Mouse (Mus musculus) granulocyte monocyte progenitor cell, adult 5-6 weeks (primary cell): ENCODE results near the gene Scaper. TPM values are rescaled to one million over a fixed set of nuclear protein-coding genes. Genes with fewer than 3 reads are reported as not detected.

Experiments used
- ATAC-seq: replicated peaks from 2 replicates; pipeline ENCODE4 v1.8.0; 2016; ENCODE audit warnings: mild to moderate bottlenecking, moderate TSS enrichment, inconsistent platforms; ENCODE audit not compliant: poor library complexity, severe bottlenecking
- total RNA-seq, 2 experiments: library from RNA; stranded (forward) in 1 of 2; stranded (reverse) in 1 of 2; fragments of 200-712, 200-1000 nt in 1 of 2; fragments of >200 nt in 1 of 2; fragmentation: Nextera tagmentation in 1 of 2; gene quantifications; 2 replicates each; pipeline ENCODE4 v1.2.3; 2014 to 2017

Gene Scaper
- total RNA-seq, 2 experiments from 2014 or later = 5.4 to 8.0 TPM

DNA sequence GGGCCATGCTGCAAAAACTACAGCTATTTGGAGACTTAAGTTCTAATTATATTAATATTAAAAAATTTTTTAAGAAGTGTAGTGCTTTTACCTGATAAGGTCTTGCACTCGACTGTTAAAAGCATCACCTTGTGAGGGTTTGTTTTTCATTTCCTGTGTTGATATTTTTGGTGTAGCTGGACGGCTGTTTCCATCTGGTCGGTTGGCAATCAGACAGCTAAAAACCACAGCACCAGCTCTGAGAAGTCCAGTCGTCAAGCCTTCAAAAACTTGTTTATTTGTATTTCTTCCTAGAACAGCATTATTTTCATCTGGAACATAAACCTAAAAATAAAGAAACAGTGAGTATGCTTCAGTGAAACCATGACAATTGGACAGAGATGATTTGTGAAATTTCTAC is 328.2 kb downstream of the Scaper start:
- no peak for ATAC-seq

DNA sequence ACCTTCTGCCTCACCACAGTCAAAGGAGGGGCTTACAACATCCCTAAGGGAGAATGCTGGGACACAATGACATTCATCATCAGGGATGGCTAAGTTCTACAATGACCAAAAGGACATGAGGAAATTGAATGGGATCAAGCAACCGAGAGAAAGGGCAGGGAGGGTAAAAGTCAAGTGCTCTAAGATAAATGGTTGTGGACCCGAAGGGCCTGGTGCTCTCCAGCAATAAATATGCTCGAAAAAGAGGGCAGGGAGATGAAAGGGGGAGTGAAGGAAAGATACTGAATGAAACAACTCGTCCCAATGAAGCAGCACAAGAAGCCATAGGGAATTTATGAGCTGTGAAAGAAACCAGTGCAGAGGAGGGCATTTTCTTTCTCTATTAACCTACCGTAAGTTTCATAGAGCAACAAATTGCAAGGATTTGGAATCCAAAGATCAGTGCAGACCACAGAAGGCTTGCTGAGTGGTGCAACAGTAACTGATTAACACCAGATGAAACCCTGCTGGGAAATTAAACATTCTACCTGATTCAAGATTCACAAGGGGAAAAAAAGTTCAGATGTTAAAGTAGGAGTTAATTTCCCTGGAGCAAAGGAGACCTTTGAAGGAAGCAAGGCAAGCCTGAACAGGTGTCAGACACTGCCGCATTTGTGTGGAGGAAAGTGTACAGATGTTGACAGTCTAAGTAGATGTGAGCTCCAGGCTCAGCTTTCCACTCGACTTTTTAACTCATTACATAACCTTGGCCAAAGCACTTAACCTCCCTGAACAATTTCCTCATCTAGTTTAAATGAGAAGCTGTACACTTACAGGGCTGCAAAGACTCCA is 329.0 kb downstream of the Scaper start:
- no peak for ATAC-seq

DNA sequence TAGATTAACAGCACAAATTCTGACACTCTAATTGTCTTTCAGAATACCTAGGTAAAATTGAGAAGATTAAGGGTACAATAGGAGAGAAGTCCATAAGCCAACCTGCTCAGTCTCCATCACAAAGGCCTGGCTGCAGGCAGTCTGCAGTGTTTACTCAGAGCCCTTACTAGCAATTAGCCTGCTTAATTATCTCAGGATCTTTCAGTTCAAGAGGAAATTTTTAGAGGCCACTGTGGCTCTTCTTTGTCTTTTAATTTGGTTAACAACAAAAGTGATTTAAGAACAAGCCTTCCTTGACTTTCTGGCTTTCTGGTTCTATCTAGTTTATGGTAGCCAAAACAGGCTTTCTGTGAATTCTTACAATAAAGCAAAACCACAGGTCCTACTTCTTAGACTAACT is 339.3 kb downstream of the Scaper start:
- ATAC-seq = no peak

GRCm38 (mm10) chr9:55586141-55586540 is 351.8 kb downstream of the Scaper start:
- ATAC-seq = no peak

DNA sequence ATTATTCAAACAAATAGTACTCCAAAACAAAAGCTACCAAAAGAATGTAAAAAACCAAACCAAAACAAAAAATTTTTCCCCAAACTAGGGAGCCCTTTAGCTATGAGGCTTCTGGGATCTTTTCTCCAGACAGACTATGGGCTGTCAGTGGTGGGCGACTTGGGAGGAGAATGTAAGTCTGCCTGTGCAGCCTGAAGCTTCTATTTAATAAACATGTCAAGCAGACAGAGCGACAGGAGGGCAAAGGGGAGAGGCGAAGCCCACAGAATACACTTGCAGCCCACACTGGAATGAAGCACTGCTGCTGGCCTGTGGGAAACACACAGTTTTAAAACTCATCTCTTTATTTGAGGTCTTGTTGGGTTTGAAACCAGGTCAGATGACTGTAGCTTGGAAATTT is 356.5 kb downstream of the Scaper start:
- no peak for ATAC-seq

DNA sequence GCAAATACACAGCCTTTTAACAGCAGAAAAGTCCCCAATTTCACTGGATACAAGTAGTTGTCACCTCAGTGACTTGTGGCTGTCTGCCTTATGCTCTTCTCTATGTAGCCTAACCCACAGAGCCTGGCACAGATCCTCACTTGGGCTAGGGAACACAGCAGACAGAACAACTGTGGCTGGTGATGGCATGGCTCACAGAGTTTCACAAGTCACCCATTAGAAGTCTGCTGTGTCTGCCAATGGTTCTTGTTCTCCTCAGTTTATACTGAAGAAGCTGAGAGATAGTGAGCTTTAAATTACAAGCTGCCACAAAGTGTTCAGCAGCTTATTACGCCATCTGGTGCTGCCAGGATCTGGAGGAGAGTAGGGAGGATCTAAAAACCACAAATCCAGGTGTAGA is 361.3 kb downstream of the Scaper start:
- ATAC-seq = no peak

DNA sequence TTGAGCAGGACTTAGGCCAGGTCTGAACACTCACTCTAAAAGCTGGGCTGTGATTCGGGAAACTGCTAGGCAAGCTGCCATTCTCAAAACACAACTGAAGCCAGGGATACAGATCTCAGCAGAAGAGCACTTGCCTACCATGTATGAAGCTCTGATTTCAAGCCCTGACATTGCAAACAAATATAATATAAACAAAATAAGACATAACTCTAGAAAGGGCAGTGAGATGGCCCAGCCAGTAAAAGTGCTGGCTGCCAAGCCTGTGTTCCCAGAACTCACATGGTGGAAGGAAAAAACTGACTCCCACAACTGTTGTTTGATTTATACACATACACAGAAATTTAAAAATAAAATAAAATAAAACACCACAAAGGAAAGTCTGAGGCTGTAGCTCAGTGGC is 366.8 kb downstream of the Scaper start:
- no peak for ATAC-seq

DNA sequence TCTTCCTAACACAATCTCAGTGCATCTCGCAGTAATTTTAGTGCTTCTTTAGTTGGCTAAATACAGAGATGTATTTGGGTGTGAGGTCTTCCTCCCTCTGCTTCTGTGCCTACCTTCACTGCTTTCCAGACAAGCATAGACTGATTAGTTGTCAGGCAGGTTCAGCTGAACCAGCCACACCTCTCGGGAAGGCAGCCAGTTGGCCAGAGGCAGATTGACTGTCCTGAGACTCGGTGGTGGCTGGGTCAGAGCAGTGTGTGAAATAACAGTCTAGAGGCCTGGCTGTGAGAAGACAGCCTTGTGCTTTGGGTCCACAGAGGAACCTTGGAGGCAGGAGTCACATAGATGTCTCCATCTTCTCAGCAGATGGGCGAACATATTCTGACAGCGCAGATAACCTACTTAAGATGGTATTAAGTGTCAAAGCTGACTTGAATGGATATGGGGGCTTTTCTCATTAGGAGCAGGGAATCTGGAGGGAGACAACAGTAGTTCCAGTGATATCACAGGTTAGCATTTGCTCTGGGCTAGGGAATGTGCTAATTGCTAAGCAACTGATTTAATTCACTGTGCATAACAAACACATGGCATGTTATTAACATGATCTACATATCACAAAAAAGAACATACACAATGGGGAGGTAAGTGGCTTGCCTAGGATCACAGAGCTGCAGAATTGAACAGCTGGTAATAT is 369.3 kb downstream of the Scaper start:
- ATAC-seq = no peak

DNA sequence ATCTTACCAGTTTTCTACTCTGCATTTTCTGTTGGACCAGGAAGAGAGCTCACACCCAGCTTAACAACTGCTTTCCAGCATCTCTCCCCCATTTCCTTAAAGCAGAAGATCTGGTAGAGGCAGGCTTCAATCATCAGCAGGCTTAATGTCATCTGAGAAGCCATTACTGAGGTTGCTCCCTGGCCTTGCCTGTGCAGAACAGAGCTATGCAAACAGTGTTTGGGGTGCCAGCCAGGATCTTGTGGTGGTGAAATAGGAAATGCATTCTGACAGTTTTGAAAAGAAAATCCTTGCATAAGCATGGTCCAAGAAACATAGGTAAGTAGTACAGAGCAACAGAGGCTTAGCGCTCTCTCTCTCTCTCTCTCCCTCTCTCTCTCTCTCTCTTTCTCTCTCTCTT is 377.0 kb downstream of the Scaper start:
- ATAC-seq = no peak

DNA sequence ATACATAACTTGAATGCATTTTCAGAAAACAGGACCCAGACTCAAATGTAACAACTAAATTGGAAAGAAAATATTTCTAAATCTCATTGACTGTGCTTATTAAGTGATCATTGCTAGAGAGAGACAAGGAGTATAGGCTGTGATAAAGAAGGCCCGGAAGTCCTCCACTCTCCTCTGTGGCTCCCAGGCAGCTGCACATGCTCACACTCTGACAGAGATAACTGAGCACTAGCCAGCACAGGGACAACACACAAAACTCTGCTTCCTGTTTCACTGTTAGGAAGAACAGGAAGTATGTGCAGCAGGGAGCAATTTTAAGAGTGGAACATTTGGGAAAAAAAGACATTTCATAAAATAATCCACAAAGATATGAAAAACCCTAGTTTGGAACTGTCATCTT is 382.9 kb downstream of the Scaper start:
- no peak for ATAC-seq

DNA sequence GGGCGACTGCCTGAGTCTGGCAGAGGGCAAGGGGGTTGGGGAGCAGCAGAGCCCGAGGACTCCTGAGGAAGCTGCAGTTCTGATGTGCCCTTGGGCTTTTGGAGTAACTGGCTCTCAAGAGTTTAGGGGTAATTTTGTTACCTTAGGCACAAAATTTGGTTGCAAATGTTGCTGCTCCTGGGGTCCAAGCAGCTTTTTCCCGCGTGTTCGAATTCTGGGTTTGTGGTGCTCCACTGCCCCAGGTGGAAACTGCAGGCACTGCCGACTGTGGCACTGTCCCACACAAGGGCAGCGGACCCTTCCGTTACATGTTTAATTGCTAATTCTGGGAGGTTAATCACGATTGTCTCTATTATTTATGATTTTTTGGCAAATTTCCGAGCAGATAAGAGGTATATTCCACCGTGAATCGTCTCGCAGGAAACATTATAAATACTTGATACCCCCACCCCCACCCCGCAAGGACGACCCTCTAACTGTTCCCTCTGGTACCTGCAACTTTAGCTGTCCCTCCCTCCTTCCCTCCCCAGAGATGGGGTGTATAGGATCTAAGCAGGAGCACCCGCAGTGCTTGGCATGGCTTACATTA is 388.5 kb downstream of the Scaper start:
- no peak for ATAC-seq

DNA sequence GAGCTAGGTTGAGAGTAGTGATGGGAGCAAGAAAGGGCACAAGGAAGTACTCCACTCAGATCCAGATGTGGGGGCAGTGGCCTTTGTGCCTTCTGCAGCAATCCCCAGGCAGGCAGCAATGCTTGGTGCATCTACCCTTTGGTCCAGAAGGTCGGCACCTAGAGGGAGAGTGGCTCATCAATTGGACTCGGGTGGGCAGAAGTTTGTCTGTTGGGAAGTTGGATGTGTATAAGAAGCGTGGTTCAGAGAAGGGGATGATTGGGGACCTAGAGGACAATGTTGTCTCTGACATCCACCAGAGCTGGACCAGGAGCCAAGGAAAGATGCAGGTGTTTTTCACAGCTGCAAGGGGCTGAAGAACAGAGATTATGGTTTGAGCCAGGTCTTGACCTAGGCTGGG is 389.0 kb downstream of the Scaper start:
- ATAC-seq = no peak

- peak; percentile 51 for ATAC-seq
Measured at GRCm38 (mm10) chr9:55546176-55547010, 391.5 kb downstream of the Scaper start.

- ATAC-seq = no peak
Measured at GRCm38 (mm10) chr9:55545556-55546175, 392.3 kb downstream of the Scaper start.

DNA sequence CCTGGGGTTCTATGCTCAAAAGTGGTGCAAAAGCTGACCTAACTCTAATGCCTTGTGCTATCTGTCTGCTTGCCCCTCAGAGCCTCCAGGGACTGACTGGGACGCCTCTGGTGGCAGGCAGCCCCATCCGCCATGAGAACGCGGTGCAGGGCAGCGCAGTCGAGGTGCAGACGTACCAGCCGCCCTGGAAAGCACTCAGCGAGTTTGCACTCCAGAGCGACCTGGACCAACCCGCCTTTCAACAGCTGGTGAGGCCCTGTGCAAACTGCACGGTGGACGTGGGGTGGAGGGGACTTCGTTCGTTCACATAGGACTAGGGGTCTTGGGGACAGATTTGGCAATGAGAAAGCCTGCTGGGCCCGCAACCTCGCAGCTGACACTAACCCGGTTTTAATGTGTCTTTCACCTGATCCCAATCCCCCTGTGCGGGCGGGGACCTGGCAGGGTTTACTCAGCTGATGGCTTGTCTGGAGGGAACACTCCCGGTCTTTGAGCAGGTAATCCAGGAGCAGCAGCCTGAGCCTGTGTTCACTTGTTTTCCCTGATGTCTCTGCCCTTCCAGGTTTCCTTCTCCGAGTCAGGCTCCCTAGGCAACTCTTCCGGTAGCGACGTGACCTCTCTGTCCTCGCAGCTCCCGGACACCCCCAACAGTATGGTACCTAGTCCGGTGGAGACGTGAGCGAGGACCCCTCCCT is 392.9 kb downstream of the Scaper start:
- 0 out of 2 replicates have a peak, but pooled peaks have one; percentile 6 for ATAC-seq

- peak; percentile 14; the same call in 1 of the 2 replicates for ATAC-seq
Measured at GRCm38 (mm10) chr9:55543703-55544401, 394.1 kb downstream of the Scaper start.

- ATAC-seq = no peak
Measured at GRCm38 (mm10) chr9:55543336-55543702, 394.6 kb downstream of the Scaper start.

DNA sequence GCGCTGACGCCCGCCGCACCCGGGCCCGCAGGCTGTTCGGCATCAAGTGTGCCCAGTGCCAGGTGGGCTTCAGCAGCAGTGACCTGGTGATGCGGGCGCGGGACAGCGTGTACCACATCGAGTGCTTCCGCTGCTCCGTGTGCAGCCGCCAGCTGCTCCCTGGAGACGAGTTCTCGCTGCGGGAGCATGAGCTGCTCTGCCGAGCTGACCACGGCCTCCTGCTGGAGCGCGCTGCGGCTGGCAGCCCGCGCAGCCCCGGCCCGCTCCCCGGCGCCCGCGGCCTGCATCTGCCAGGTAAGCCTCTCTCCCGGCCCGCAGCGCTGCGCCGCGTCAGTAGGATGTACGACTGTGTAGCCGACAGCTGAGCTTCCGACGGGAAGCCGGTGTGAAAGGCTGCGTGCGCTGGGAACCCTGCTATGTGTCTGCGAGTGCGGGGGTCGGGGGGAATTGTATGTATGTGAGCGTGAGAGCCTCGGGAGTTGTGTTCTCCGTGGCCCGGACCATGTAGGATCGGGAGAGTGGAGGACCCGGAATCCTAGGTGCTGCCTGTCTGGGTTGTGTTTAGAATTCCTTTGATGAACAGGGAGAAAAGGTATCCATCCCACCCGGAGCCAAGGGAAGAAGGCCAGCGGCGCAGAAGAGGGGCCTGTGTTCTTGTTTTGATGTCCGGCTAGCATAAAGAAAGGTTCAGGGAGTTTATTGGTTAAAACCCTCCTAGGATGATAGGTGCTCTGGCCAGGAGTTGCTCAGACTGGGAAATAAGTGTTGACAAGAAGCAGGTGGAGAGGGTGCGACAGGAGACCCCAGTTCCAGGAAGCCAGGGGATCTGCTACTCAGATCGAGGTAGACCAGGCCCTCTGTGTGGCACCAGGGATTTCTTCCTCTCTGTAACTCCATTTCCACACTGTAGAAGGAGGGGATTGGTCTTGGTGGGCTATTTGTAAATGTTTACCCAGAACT is 395.3 kb downstream of the Scaper start:
- no peak for ATAC-seq
